Mouse (Mus musculus): Measurements from ENCODE around the gene Mrln.

Gene Mrln

DNA sequence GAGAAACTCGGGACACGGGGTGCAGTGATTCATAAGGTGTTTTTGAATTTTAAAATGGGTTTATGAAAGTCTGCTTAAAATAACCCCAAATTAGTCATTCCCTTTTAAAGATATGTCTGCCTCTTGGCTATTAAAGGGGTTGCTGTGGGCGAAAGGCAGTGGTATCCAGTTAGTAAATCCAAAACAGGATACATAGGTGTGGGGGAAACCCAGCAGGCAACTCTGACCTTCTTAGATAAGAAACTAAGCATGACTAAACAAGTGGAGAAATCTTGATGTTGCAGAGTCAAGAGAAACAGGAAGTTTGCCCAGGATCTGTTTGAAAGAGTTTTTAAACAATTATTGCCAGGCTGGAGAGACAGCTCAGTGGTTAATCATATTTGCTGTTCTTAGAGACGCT is 52.6 kb downstream of the Mrln start:
- DNase-seq = no peak

- no peak for DNase-seq
These were observed 56.4 kb downstream of the Mrln start for GRCm38 (mm10) chr10:70260904-70261303.

DNA sequence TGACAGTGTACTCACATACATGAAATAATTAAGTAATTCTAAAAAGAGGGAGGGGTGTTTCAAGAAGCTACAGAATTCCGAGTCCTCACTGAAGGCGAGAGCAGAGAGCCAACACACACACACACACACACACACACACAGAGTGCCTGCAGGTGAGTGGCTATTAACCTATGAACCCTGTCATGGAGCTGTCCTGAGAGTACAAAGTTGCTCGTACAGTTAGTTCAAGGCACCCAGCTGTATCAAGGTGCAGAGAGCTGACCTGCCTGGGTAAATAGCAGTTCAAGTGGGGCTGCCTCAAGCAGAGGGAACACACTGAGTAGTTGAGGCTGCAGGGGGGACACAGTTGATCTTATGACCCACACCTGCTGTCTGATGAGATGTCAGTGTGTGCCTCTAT is 57.6 kb downstream of the Mrln start:
- DNase-seq = no peak

DNA sequence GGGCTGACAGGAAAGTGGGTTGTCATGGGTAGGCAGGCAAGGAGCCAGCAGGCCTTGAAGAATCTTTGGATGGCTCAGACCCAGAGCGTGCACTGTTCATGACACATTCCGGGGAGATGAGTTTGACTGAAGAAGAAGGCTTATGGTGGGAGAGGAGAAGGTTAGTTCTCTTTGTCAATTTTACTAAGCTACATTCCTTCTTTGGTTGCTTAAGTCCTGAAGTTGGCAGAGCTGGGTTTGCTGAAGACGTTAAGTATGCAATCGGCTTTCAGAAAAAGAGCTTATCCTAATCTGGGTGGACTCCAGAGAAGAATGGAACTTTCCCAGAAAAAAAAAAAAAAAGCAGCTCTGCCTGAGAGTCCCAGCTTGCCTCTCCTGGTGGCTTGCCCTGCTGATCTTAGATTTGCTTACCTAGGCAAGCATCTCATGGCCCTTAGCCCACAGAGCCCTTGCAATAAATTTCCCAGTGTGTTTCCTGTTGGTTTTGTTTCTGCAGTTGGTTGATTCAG is 59.3 kb downstream of the Mrln start:
- no peak for DNase-seq

DNA sequence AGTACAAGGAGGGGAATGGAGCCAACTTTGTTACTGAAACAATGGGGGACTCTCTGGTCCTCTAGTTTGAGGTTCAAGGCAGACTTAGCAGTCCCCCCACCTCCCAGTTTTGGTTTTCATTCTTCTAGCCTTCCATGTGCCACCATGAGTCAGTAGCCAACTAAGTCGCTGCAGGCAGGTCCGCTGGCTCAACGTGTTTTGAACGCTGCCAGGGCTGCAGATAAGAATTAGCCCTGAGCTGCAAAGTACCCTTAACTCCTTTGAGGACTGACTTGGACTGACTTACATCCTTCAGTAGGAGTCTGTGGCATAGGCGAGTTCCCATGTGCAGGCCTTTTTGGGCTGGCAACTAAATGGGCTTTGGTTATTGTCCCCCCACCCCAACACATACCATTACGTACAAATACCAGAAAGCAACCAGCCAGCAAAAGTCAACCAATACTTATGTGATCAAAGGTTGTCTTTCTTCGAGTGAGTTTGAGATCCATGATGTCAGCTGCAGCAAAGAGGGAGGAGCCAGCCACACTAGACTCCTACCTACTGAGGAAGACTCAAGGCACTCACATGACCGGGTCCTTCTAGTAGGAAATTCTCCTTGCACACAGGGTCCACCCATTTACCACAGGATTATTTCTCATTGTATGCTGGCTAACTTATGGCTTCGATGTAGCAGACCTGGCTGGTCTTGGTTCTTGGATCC is 60.0 kb downstream of the Mrln start:
- DNase-seq = no peak

DNA sequence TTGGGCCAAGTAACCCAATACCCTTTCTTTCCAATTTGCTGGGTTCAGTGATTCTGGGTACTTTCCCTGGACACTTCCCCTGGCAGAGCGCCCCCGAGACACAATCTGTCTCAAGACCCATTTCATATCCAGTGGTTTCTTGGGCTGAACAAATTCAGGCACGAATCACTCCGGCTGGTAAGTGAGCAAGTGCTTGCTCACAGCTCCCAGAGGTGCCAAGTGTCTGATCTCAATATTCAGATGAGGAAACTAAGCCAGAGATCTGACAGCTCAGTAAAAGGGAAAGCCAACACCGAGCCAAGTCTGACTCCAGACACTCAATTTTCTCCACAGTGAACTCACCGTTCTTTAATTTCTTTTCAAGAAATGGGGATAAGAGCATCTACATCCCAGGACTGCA is 62.0 kb downstream of the Mrln start:
- DNase-seq = no peak

DNA sequence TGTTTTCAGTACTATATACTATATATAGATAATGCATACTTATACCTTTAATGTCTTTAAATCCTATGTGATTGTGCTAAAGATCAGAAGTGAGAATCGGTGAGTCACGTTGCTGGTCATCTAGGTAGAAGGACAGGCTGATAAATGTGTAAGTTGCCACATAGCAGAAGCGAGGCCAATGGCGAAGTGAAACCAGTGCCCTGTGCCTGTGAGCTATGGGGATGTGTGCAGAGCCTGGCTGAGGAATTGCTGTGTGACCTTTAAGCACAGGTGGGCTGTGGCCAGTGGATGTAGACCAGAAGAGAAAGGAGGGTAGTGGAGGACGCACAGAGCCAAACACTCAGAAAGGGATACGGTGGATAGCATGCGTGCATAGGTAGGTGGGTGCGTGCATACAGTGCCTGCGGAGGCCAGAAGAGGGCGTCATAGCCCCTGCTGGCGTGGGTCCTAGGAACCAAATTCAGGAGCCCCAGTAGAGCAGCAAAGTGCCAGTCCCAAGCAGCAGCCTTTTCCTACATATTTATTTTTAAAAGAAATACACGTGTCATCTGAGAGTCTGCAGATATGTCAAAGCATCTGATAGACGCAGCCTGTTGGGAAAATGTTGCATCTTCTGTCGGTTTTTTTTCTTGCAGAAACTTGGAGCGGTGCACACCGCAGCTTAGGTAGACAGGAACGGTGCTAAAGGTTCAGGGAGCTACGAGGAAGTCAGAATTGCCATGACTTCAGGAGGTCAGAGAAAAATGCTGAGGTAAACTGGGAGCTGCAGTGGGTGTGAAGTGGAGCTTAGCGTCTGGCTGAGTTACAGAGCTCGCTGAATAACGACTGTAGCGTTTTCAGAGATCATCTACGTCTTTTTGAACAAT is 64.3 kb downstream of the Mrln start:
- DNase-seq = no peak
